Mouse (Mus musculus) CD4-positive helper T cell, adult 2 months (primary cell): ENCODE data around the gene Cep295nl.
"Not testable (repeated sequence)": the region's sequence is repeated elsewhere in the genome, so short reads cannot be mapped to it uniquely, and the experiment has no call there.

ENCODE experiments used
- DNase-seq: peaks from one replicate; pipeline ENCODE4 v3.0.0-alpha.2; 2012; ENCODE audit warnings: low read depth, missing footprints, low spot score

The Cep295nl gene

DNA sequence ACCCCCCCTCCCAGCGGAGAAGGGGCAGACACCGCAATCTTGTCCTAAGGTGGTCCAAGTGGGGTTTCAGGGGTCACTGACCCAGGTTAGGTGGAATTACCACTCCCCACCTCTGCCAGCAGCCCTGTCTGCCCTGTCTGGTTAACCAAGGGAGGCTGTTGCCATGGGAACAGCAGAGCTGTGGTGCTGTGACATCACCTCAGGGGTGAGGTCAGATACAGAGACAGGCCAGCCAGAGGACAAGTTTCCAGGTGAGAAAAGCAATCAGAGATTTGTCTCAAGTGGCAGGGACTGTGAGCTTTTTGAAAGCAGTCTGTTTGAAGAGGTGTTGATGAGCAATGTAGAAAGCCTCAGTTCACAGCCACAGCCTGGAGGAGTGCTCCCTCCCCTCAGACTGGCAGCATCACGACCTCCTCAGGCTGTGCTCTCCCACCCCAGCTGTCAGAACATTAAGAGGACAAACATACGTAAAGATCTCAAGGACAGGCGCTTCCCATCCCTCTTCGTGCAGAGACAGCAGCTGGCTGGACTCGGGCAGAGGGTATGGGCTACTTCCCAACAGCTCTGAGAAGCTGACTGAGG lies at the start of gene Cep295nl:
Cep295nl (minus strand) TSS at position 101 of the 582 bp plus-strand sequence.
- DNase-seq: peak; percentile 85

DNA sequence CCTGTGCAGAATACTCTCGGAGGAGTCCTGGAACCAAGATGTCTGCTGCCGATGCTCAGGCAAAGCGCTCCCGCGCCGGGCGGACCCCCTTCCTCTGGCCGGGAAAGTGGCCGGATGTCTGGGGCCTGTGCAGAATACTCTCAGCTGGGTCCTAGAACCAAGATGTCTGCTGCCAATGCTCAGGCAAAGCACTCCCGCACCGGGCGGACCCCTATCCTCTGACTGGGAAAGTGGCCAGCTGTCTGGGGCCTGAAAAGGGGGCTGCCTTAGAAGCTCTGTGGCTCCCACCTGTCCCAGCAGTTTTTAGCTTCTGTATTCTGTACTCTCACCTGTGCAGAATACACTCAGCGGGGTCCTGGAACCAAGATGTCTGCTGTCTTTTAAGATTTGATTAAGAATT lies 45.5 kb upstream of the Cep295nl start:
- DNase-seq: not testable (repeated sequence)

DNA sequence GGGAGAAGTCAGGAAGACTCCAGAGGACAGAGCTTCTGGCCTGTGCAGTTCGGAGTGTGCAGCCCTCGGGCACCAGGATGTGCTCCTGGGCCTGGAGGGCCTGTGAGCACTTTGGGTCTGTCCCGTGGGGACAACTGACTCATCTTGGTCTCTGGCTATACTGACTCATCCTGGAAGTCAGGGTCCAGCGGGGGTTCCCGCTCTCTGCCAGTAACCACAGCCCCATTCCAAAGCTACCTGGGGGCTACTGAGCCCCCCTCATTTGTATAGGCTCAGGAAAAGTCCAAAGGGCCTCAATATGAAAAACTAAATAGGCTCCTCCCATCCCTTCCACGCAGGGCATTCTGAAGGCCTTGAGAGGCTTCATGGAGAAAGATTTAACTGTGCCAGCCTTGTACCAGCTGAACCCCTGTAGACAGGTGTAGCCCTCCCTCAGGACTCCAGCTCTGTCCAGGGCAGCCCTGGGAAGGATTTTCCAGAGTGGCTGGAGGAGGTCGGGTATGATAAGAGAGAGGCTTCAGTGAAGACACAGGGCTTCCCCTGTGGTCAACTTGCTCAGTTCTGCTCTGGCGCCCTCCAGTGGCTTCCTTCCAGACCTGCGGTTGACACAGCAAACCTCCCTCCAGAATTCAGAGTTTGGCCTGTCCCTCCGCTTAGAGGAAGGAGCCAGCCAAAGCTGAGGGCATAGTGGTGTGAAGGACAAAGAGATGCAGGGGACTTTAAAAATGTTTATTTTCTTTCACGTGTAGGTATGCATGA lies 37.1 kb upstream of the Cep295nl start:
- DNase-seq: peak; percentile 71

DNA sequence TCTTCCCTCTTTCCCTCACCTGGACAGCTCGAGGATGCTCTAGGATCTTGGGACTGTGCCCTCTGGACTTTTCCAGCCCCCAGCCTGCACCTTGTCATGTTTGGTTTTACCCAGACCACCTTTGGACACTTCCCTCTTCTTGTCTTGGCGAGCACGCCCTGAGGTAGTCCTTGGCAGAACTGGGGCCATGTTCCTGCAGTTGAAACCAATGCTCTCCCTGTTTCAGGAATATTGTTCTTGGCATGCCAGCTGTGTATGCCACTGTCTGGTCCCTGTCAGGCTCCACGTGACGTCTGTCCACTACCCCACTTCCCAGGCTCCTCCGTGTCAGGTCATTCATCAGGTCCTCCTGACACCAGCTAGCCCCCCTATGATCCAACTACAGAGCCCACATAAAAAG lies 36.4 kb upstream of the Cep295nl start:
- DNase-seq: no peak

DNA sequence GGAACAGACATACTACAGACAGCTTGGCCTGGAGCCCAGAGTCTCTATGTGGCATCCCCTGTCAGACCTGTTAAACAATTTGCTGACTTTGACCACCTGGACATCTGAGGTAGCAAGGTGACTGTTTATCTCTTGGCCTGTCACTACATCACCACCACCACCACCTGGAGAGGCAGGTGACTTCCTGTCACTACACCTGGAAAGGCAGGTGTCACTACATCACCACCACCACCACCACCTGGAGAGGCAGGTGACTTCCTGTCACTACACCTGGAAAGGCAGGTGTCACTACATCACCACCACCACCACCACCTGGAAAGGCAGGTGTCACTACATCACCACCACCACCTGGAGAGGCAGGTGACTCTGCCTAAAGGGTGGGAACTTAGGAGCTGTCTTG lies 34.0 kb upstream of the Cep295nl start:
- not testable (repeated sequence) for DNase-seq

DNA sequence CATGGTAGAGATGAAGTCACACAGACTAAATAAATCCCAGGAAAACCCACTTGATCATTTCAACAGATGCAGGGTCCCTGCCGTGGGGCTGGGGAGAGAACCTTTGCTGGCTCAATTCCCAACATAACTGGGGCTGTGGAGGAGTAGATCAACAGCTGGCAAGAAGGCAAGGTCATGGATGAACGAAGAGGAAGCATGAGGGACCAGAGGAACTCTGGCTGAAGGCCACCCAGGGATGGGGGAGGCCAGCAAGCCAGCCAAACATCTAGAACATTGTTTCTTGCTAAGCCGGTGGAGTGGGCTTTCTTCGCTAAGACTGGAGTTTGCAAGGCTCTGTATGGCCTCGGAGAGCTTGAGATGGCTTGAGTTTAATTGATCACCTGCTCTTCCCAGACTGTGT lies 33.6 kb upstream of the Cep295nl start:
- no peak for DNase-seq

DNA sequence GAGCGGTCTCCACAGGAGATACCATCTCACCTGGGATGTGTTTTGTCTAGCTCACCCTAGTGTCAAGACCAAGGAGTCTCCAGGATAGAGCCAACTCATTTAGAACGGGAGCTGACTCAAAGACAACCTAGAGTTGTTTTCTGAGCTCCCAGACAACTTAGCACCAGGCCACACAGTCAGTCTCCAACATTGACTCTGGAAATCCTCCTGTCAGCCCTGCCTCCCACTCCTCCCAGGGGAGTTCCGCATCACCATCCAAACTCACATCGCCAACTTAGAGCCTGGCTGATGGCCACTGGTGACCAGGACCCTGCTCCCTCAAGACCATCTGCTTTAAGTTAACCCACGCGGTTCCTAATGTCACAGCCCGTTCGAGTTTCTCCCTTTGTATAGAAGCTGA lies 33.2 kb upstream of the Cep295nl start:
- DNase-seq: no peak

DNA sequence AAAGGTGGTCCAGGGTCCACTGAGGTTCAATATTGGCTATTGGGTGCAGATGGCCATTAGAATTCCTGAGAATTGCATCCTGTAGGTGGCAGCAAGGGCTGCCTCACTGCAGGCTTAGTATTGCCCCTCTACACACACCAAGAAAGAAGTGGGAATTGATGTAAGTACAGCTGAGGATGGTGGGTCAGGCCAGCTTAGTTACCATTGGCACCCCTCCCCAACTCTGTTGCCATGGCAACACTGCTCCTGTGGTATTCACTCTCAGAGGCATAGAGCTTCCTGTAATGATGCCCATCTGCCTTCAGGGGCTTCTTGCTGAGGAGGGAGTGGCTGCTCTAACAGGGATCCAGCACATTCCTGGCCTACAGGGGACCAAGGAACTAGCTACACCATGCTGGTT lies 32.7 kb upstream of the Cep295nl start:
- DNase-seq: no peak

DNA sequence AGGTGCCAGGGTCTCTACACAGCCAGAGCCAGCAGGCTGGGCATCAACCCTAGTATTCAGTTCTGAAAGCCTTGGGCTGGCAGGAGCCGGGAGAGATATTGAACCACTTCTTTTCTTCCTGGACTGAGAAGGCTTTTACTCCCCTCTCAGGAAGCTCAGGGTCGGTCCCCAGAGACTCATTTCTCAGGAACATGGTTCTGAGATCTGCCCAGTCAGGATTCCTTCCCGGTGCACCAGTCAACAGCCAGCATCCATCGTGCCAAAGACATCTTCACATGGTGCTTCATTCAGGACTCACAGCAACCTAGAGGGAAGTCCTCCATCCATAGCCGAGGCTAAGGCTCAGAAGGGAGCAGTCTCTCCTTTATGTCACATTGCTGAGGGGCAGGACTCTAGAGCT lies 32.2 kb upstream of the Cep295nl start:
- no peak for DNase-seq

DNA sequence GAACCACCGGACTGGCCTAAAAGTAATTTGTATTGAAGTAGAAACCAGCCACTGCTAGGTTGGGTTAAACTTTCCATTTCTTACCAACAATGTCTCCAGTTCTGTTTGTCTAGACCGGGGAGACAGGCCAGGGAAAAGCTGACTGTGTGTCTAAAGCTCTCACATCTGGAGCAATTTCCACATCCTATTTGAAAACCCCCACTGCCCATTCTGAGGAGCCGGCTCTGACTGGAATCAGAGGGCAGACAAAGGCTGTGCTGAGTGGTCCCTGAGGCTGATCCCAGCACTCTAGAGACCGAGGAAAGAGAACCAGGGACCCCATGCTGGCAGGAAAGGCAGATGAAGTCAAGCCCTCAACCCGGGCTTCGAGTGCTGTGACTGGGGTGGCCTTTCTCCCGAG lies 30.3 kb upstream of the Cep295nl start:
- no peak for DNase-seq

DNA sequence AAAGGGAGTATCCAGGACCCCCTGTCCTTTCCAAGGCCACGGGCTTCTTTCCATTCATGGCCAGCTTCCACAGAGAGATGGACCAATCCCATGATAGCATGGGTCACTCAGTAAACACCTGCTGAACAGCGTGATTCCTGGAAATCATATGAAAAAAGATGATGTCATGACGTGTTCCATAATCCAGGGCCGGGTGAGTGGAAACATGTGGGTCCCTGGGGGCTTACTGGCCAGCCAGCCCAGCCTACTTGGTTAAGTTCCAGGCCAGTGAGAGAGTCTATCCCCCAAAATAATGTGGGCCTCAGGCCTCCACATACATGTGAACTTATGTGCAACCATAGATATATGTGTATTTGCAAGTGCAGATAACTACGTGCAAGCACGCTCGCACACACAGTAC lies 29.6 kb upstream of the Cep295nl start:
- no peak for DNase-seq

DNA sequence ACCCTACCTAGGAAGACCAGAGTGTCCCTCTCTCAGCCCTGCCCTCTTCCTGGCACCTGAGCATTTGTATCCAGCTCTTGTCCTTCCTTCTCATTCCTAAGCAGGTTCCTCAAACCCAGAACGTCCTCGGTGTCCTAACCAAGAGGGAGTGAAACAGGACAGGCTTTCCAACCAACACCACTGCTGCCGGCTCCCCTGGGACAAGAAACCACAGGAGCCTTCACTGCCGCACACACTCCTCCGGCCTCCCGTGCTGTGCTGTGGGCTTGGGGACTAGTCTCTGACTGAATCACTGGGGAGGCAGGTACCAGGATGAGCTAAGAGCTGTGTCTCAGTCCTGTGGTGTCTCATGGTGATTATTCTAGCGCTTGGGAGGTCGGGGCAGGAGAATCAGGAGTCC lies 27.4 kb upstream of the Cep295nl start:
- no peak for DNase-seq

DNA sequence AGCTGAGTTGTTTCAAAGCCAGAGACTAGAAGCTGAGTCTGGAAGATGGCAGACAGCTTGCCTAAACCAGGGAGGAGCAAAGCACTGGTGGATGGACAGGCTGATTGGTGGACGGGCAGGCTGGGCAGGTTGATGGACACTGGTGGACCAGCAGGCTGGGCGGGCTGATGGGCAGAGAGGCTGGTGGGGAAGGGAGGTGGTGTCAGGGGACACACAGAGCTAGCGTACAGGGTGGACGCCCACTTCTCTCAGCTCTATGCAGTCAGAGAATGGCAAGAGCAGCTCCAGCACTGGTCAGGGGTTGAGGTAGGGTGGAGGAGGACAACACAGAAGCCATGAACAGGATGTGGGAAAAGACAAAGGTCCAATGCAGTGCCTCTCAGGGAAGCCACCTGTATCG lies 27.0 kb upstream of the Cep295nl start:
- no peak for DNase-seq

DNA sequence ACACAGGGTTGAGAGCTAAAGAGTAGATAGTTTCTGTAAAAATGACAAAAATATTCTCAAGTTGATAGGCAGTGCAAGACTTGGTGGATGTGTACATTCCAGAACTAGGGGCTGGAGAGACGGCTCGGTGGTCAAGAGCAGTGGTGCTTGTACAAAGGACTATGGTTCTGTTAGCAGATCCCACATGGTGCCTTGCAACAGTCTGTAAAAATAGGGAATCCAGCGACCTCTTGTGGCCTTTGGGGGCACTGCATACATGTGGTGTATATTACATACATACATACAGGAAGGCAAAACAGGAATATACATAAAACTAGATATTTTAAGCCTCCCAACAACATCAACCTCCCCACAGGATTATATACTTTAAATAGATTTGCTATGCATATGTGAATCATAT lies 26.0 kb upstream of the Cep295nl start:
- DNase-seq: peak; percentile 59

DNA sequence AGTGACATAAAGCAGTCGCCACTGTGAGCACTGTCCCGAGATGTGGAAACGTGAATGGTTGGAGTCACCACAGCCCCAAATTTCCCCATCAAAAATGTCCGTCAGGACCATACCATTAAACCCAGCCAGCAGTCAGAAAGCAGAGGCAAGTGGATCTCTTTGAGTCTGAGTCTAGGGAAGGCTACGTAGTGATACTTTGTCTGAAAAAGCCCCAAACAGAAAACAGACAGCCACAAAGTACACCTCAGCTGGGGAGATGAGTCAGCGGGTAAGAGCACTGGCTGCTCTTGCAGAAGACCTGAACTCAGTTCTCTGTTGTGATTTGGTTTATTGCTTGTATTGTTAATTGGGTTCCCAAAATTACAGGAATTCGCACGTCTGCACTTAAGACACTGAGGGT lies 24.3 kb upstream of the Cep295nl start:
- DNase-seq: no peak

DNA sequence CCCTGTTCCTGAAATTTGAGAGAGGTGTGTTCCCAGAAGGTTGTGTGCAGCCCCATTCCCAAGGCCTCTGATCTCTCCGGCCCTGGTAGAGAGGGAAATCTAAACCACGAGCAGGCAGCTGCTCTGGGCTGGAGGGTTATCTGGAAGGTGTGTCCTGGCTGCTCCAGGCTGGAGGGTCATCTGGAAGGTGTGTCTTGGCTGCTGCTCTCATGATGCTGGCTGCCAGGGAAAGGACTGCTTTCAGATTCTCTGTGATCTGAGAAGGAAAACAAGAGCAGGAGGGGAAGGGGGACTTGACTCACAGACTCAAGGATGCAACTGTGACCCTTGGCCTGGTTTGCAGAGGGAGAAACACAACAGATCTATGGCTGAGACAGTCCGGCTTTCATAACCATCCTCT lies 23.8 kb upstream of the Cep295nl start:
- DNase-seq: no peak

DNA sequence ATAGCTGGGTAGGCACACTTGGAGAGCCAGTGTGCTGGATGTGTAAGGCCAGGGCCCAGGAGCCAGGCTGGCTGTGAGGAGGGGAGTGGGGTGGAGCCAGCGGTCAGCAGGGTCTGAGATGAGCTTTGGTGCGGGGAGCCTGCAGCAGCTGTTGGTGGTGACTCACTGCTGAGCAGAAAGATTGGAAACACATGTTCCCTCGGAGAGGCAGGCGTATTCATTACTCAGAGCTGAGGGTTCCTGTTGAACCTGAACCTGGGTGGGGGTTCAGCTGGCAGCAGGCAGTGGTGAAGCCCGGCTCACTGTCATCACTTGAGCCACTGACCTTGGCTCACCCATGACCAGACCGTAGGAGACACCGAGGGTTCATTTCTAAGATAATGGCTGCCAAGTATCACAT lies 22.9 kb upstream of the Cep295nl start:
- no peak for DNase-seq

DNA sequence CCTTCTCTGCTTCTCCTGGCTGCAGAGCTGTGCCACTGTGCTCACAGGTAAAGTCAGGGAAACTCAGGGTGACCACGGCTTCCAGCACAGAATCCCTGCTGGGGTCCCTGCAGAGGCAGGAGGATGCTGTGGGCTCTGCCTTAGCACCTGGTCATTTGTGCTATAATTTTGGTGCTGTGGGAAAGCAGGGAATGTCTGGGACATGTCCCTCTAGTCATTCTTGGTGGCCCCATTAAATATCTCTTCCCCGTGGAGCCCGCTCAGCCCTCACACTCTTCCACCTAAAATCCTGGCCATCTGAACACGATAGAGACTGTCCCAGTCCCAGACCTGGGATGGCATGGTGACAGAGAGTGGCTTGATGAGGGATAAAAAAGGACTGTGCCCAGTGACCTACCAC lies 21.7 kb upstream of the Cep295nl start:
- no peak for DNase-seq

DNA sequence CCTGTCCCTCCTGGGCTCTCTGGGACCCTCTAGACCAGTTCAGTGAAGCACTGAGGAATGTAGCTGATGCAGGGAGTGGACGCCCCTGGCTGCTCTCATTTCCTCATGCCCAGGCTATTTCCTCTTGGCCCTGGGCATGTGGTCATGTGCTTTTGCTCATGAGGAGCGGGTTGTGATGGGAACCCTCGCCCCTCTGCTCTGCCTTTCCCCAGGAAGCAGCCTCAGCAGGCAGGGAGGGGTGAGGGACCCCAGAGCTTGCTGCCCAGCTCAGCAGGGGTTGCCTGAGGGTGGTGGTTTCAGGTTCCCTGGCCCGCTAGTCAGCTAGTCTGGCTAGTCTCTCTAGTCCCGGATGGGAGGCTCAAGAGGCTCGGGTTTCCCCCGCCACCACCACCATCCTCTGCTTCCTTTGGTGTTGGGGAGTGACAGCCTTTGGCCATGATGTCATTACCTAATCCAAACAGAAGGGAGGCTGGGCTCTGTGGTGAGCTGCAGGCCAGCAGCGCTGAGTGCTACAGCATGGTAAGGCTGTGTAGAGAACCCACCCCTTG lies 20.7 kb upstream of the Cep295nl start:
- peak; percentile 61 for DNase-seq

DNA sequence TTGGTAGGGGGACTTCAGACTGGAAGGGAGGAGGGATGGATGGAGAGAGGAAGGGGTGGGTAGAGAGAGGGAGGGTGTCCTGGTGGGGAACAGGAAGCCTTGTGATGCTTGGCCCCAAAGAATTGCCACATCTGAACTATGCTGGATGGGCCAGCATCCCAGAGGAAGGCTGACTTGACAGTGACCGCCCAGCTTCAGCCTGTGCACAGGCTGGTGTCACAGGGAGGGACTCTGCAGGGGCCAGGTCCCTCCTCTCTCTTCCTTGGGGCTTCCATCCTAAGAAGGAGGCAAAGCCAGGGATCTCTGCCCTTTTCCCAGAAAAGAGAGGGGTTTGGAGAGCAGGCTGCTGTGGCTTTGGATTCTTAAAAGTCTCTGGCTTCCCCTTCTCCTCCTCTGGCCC lies 20.2 kb upstream of the Cep295nl start:
- DNase-seq: no peak

DNA sequence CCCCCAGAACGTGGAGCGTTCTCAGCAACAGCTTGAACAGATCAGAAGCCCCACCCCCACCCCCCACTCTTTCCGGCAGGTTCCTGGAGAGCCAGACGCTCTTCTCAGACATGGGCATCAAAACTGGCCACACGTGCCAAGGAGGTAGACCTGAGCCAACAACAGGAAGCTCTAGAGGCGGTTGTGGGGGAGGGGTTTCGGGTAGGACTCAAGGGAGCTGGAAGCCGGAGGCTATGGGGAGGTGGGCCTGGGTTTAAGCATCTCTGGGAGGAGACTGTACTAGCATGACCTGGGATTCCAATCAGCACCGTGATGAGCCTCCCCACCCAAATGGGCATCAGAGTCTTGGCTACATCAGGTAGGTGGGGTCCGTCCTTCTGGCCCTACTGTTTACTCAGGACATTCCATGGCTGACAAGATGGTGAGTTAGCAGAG lies 18.6 kb upstream of the Cep295nl start:
- peak; percentile 66 for DNase-seq

DNA sequence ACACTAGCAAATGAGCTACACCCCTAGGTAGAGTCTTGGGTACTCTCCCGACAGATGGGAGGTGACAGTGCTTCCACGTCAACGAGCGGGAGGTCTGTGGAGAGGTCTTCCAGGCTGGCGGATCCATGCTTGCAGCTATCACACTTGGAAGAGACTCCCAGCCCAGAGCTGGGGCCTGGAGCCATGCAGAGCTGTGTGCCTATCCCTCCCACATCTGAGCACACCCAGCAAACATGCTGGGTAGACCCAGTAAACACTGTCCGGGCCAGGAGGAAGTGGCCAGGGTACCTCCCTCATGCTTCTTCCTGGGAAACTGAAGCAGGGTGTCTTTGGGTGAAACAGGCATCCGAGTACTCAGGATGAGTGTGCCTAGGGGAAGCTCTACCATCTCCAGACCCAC lies 18.2 kb upstream of the Cep295nl start:
- no peak for DNase-seq

DNA sequence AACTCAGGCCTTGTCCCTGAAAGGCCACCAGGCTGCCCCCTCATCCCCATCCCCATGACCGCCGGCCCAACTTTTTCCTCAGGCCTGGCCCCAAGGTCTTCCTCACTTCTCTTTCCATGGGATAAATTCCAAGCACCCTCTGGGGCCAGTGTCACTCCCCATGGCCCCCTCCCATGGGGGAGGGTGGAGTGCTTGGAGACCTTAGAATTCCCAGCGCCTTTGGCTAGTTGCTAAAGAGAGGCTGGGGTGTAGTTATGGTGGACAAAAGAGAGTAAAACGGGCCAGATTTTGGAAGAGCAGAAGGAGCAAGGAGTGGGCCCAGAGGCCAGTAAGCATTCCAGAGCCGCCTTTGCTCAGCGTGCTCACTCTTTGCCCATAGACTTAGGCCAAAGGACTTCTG lies 13.3 kb upstream of the Cep295nl start, which contains the start of gene Timp2:
Timp2 (minus strand) TSS at position 101 of the 400 bp plus-strand sequence.
- no peak for DNase-seq
